Mouse (Mus musculus): ENCODE data around the gene Gm10337. TPM values are rescaled to one million over a fixed set of nuclear protein-coding genes. Genes with fewer than 3 reads are reported as not detected.
A peak's percentile ranks its signal among the peaks of the same experiment; 100 is the strongest.

The Gm10337 gene
- polyA plus RNA-seq, 1 experiment from 2014 or later, result 5.5 TPM

DNA sequence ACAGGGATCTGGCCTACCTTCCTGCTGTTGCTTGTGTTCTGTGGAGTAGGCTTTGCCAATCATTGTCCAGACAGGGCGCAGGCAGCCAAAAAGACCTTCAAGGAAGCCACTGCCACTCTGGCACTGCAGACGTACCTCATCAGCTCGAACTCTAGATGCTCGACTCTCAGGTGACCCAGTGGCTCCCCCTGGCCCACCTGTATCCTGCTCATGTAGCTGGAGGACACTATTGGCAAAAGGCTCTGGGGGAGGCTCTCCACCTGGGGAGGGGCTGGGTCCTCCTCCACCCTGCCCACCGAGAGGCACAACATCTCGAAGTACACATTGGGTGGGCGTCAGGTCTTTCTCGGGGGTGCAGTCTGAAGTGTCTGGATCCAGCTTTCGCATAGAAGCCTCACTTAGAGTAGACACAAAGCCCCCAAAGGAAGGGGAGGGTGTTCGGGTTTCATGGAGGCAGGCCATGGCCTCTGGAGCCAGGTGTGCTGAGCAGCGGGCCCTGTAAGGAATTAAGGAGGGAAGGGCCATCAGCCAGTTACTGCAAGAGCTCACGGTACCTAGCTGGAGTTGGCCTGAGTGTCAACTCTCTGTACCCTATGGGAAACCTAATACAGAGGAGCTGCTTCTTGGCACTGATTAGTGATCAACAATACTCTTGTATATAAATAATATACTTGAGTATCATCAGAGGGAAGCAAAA is 1.7 kb downstream of the Gm10337 start:
- WGBS, result 68% methylated on average over 12 of the region's 12 CpGs
- no peak overlapping the region for H3K4me3 ChIP-seq (ENCODE audit: low read length)

DNA sequence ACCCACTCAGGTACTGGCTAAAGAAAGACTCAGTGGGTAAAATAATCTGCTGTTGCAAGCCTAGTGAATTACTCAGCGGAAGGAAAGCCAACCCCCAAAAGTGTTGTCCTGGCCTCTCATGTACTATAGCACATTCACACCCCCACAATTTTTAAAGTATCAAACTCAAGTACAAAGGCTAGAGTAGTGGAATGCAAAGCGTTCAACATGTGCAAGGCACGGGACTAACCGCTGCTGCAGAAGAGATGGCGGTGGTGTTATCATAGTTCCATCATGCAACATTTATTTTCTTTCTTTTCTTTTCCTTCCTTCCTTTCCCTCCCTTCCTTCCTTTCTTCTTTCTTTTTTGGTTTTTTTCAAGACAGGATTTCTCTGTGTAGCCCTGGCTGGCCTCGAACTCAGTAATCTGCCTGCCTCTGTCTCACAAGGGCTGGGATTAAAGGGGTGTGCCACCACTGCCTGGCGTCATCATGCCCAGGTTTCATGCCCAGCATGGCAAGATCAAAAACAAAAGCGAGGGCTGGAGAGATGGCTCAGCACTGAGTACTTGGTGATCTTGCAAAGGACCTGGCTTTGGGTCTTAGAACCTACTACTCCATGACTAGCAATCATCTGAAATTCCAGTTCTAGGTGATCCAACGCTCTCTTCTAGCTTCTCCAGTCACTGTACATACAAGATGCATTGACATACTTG is 2.4 kb downstream of the Gm10337 start:
- Histone ChIP-seq H3K27ac (ENCODE audit: low read length) (peak overlapping the region; percentile 30; the same call in 1 of the 2 replicates), H3K36me3 (ENCODE audit: control insufficient read depth, insufficient read depth, low read length) (peaks cover 16% of the 10 kb centered on the region), H3K4me3 (ENCODE audit: low read length) (no peak overlapping the region), H3K4me1 (ENCODE audit: control insufficient read depth, insufficient read depth, low read length) (peaks cover 14% of the 10 kb centered on the region), H3K4me2 (ENCODE audit: low read depth, low read length) (no peak overlapping the region), H3K27me3 (replicated peaks; ENCODE audit: control insufficient read depth, insufficient read depth, low read length) (no peaks in the 10 kb centered on the region), H3K9me3 (ENCODE audit: control insufficient read depth, low read length) (no peaks in the 10 kb centered on the region), H3K9ac (ENCODE audit: low read depth, low read length) (no peak overlapping the region)
- WGBS, result 85% methylated on average over 9 of the region's 9 CpGs
- ATAC-seq, result no peak

More for the DNA sequence above, 1.7 kb downstream of the Gm10337 start:
- no peaks in the 10 kb centered on the region for H3K27me3 ChIP-seq (replicated peaks; ENCODE audit: control insufficient read depth, insufficient read depth, low read length)
- H3K9me3 ChIP-seq (ENCODE audit: control insufficient read depth, low read length), result no peaks in the 10 kb centered on the region
- no peak overlapping the region for H3K4me2 ChIP-seq (ENCODE audit: low read depth, low read length)
- H3K9ac ChIP-seq (ENCODE audit: low read depth, low read length), result no peak overlapping the region
- H3K4me1 ChIP-seq (ENCODE audit: control insufficient read depth, insufficient read depth, low read length), result peaks cover 12% of the 10 kb centered on the region
- H3K36me3 ChIP-seq (ENCODE audit: control insufficient read depth, insufficient read depth, low read length), result peaks cover 16% of the 10 kb centered on the region
- no peak for ATAC-seq
- H3K27ac ChIP-seq (ENCODE audit: low read length), result no peak overlapping the region

DNA sequence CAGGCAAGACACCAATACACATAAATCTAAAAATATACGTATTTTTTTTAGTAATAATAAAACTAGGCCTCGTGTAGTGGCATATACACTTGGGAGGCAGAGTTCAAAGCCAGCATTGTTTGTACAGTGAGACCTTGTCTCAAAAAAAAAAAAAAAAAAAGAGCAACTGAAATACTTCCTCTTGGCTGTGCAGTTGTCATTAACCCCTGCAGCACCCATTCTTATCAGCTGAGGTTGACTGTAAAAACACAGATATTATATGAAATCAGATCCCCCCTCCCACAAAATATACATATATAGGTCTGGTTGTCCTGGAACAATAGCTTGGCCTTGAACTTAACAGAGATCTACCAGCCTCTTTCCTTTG is 2.9 kb downstream of the Gm10337 start:
- Histone ChIP-seq H3K4me2 (ENCODE audit: low read depth, low read length) (no peak overlapping the region), H3K9me3 (ENCODE audit: control insufficient read depth, low read length) (no peaks in the 10 kb centered on the region), H3K27ac (ENCODE audit: low read length) (peak overlapping the region; percentile 30; the same call in 1 of the 2 replicates), H3K9ac (ENCODE audit: low read depth, low read length) (no peak overlapping the region), H3K4me1 (ENCODE audit: control insufficient read depth, insufficient read depth, low read length) (peaks cover 13% of the 10 kb centered on the region), H3K4me3 (ENCODE audit: low read length) (no peak overlapping the region), H3K27me3 (replicated peaks; ENCODE audit: control insufficient read depth, insufficient read depth, low read length) (no peaks in the 10 kb centered on the region), H3K36me3 (ENCODE audit: control insufficient read depth, insufficient read depth, low read length) (peaks cover 11% of the 10 kb centered on the region)
- WGBS, result 19% methylated on average over 2 of the region's 2 CpGs
- ATAC-seq, result no peak

DNA sequence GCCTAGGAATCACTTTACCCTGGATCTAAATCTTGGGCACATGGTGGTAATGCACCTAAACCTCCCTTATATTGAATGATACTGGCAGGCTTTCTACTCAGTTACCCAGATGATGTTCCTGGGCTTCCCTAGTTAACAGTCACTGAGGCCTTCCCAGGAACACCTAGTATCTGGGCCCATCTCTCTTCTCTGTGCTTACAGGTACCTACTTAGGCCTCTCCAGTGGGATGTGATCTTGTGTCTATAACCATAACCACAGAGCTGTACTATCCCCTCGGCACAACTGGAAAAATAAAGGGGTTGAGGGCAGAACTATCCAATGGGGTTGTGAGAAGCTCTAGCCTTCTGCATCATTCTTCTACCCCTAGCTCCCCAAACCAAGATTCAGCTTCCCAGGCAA is 3.3 kb downstream of the Gm10337 start:
- no peak overlapping the region for H3K9ac ChIP-seq (ENCODE audit: low read depth, low read length)
- H3K36me3 ChIP-seq (ENCODE audit: control insufficient read depth, insufficient read depth, low read length), result peaks cover 7% of the 10 kb centered on the region; the same call in 1 of the 2 replicates
- no peak overlapping the region for H3K27ac ChIP-seq (ENCODE audit: low read length)
- H3K4me3 ChIP-seq (ENCODE audit: low read length), result no peak overlapping the region
- no peak for ATAC-seq
- H3K4me1 ChIP-seq (ENCODE audit: control insufficient read depth, insufficient read depth, low read length), result peaks cover 13% of the 10 kb centered on the region
- H3K27me3 ChIP-seq (replicated peaks; ENCODE audit: control insufficient read depth, insufficient read depth, low read length), result no peaks in the 10 kb centered on the region
- WGBS, result 87% methylated on average over 1 of the region's 1 CpGs
- H3K4me2 ChIP-seq (ENCODE audit: low read depth, low read length), result no peak overlapping the region
- no peaks in the 10 kb centered on the region for H3K9me3 ChIP-seq (ENCODE audit: control insufficient read depth, low read length)

DNA sequence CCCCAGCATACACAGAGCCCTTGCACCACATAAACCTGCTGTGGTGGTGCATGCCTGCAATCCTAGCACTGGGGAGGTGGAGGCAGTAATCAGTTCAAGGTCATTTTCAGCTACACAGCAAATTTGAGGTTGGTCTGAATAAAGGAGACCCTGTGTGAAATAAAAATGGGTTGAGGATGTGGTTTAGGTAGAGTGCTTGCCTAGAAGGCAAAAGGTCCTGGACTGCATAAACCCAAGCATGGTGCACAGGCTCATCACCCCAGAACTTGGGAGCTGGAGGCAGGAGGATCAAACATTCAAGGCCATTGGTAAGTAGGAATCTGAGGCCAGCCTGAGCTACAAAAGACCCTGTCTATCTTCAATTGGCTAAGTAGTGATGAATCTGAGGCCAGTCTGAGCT is 4.0 kb downstream of the Gm10337 start:
- no peak overlapping the region for H3K9ac ChIP-seq (ENCODE audit: low read depth, low read length)
- peaks cover 7% of the 10 kb centered on the region; the same call in 1 of the 2 replicates for H3K36me3 ChIP-seq (ENCODE audit: control insufficient read depth, insufficient read depth, low read length)
- no peaks in the 10 kb centered on the region for H3K9me3 ChIP-seq (ENCODE audit: control insufficient read depth, low read length)
- H3K27me3 ChIP-seq (replicated peaks; ENCODE audit: control insufficient read depth, insufficient read depth, low read length), result no peaks in the 10 kb centered on the region
- ATAC-seq, result no peak
- no peak overlapping the region for H3K4me2 ChIP-seq (ENCODE audit: low read depth, low read length)
- no peak overlapping the region for H3K27ac ChIP-seq (ENCODE audit: low read length)
- no peak overlapping the region for H3K4me3 ChIP-seq (ENCODE audit: low read length)
- H3K4me1 ChIP-seq (ENCODE audit: control insufficient read depth, insufficient read depth, low read length), result peaks cover 19% of the 10 kb centered on the region

DNA sequence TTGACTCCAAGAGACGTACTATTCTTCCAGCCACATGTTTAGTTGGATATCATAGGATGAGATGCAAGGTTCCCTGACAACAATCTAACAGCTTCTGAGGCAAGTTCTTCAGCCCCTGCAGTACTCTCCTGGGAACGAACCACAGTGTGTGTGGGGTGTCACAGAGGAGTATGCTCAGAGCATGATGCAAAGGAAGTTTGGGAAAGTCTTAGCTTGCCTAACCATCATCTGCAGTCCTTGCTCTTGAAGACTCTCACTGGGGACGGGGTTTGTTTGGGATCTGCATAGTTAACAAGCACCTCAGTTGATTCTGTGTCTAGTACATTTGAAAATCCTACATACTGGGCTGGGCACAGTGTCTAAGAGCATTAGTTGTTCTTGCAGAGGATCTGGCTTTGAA is 4.8 kb downstream of the Gm10337 start:
- H3K4me2 ChIP-seq (ENCODE audit: low read depth, low read length), result no peak overlapping the region
- H3K4me1 ChIP-seq (ENCODE audit: control insufficient read depth, insufficient read depth, low read length), result peaks cover 19% of the 10 kb centered on the region
- H3K9me3 ChIP-seq (ENCODE audit: control insufficient read depth, low read length), result no peaks in the 10 kb centered on the region
- no peak overlapping the region for H3K4me3 ChIP-seq (ENCODE audit: low read length)
- no peak for ATAC-seq
- no peak overlapping the region for H3K27ac ChIP-seq (ENCODE audit: low read length)
- no peaks in the 10 kb centered on the region for H3K27me3 ChIP-seq (replicated peaks; ENCODE audit: control insufficient read depth, insufficient read depth, low read length)
- H3K36me3 ChIP-seq (ENCODE audit: control insufficient read depth, insufficient read depth, low read length), result peaks cover 7% of the 10 kb centered on the region; the same call in 1 of the 2 replicates
- no peak overlapping the region for H3K9ac ChIP-seq (ENCODE audit: low read depth, low read length)
- whole genome bisulfite sequencing, result 84% methylated on average over 3 of the region's 3 CpGs

DNA sequence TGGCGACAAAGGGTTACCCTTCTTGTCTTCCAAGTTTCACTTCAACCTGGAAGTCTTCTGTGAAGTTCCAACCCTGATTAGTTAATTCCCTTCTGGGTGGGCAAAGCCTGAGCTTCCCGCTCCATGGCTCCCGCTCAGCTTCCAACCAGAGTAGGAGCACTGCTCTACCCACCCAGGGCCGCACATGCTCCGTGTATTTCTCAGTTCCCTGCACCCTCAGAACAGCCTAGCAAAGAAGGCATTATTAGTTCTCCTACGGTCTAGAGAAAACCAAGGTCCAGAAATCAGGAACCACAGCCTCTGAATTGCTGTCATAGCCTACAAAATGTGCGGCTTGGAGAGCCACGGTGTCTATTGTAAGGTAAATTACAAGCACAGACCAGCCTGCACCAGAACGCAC is 6.6 kb downstream of the Gm10337 start:
- H3K9ac ChIP-seq (ENCODE audit: low read depth, low read length), result peak overlapping the region; percentile 77
- H3K36me3 ChIP-seq (ENCODE audit: control insufficient read depth, insufficient read depth, low read length), result 0 out of 2 replicates have a peak, but pooled peaks cover under 1% of the 10 kb centered on the region
- H3K4me3 ChIP-seq (ENCODE audit: low read length), result peak overlapping the region; percentile 77
- peaks cover 19% of the 10 kb centered on the region for H3K4me1 ChIP-seq (ENCODE audit: control insufficient read depth, insufficient read depth, low read length)
- peak overlapping the region; percentile 98 for H3K4me2 ChIP-seq (ENCODE audit: low read depth, low read length)
- ATAC-seq, result peak; percentile 43
- H3K9me3 ChIP-seq (ENCODE audit: control insufficient read depth, low read length), result no peaks in the 10 kb centered on the region
- WGBS, result 6% methylated on average over 9 of the region's 9 CpGs
- no peaks in the 10 kb centered on the region for H3K27me3 ChIP-seq (replicated peaks; ENCODE audit: control insufficient read depth, insufficient read depth, low read length)
- peak overlapping the region; percentile 72 for H3K27ac ChIP-seq (ENCODE audit: low read length)

DNA sequence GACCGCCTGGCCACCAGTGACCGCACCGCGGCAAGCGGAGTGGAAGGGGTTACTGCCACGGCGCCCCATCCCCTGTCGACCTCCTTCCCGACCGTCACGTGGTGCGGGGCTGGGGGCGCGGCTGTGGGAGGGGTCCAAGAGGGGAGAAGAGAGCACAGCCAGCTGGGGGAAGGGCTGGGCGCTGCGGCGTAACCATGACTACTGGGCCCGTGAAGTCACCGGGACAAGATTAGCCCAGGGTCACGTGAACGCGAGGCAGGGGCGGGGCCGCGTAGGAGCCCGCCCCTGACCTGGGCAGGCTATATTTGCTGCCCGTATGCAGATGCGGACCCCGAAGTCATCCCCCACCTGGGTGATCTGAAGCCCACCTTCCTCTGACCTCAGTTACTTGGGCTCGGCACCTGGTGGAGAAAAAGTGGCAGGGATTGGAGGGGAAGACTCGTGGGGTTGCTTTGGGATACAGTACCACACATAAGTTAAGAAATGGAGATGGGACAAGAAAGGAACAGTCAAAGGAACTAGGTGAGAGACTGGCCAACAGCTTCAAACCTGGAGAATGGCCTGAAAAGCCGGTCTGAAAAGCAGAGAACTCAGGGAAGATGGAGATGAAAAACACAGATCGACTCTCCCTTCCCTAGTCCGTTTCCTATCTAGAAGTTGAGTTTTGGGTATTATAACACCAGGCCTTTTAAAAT is 7.2 kb downstream of the Gm10337 start:
- peak overlapping the region; percentile 77 for H3K4me3 ChIP-seq (ENCODE audit: low read length)
- no peaks in the 10 kb centered on the region for H3K27me3 ChIP-seq (replicated peaks; ENCODE audit: control insufficient read depth, insufficient read depth, low read length)
- H3K9ac ChIP-seq (ENCODE audit: low read depth, low read length), result peak overlapping the region; percentile 77
- H3K4me1 ChIP-seq (ENCODE audit: control insufficient read depth, insufficient read depth, low read length), result peaks cover 20% of the 10 kb centered on the region
- H3K9me3 ChIP-seq (ENCODE audit: control insufficient read depth, low read length), result no peaks in the 10 kb centered on the region
- peak overlapping the region; percentile 98 for H3K4me2 ChIP-seq (ENCODE audit: low read depth, low read length)
- no peaks in the 10 kb centered on the region for H3K36me3 ChIP-seq (ENCODE audit: control insufficient read depth, insufficient read depth, low read length)
- ATAC-seq, result peak; percentile 93
- WGBS, result 3% methylated on average over 34 of the region's 34 CpGs
- peak overlapping the region; percentile 72 for H3K27ac ChIP-seq (ENCODE audit: low read length)

DNA sequence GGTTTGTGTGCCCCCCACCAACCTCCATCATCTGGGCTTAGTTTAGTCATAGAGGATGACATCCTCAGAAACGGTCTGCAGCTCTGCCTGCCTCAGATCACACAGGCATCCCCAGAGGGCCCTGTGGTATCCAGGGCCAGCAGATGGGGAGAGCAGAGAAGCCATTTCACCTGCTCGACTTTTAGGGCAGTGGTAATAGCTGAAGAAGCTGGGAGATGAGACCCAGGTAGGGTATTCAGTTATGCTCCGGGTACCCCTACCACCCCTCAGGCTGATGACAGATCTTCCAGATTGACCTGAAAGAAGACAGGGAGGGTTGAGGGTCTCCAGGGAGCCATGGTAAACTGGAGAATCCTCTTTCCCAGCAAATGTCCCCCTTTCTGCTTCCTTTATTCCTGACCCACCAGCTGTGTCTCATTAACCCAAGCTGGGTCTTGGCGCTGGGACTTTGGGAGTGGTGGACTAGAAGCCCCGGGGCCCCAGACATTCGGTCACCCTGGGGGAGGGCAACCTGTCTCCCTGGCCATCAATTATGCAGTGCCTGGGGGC is 7.8 kb downstream of the Gm10337 start:
- Histone ChIP-seq H3K27ac (ENCODE audit: low read length) (peak overlapping the region; percentile 72; the same call in 1 of the 2 replicates), H3K9me3 (ENCODE audit: control insufficient read depth, low read length) (no peaks in the 10 kb centered on the region), H3K9ac (ENCODE audit: low read depth, low read length) (0 out of 2 replicates have a peak overlapping the region, but pooled peaks have one; percentile 0), H3K36me3 (ENCODE audit: control insufficient read depth, insufficient read depth, low read length) (no peaks in the 10 kb centered on the region), H3K4me2 (ENCODE audit: low read depth, low read length) (peak overlapping the region; percentile 98; the same call in 1 of the 2 replicates), H3K4me1 (ENCODE audit: control insufficient read depth, insufficient read depth, low read length) (peaks cover 22% of the 10 kb centered on the region), H3K4me3 (ENCODE audit: low read length) (no peak overlapping the region), H3K27me3 (replicated peaks; ENCODE audit: control insufficient read depth, insufficient read depth, low read length) (no peaks in the 10 kb centered on the region)
- 19% methylated on average over 6 of the region's 6 CpGs for WGBS
- ATAC-seq, result no peak
